Comparison of ENCODE assay signal across 16 mouse cellular contexts in genomic region chr13:43949740-43950643, GRCm38 (mm10).
DNase-seq lines count a peak whose midpoint lies in the region; ATAC-seq lines count a peak whose summit lies in the region.
"Had no signal": no experiment of that assay in that cellular context is flagged by ENCODE, and none has a peak within 500 bp of the region (broad histone marks: within the 10 kb centered on the region; RNA-seq: fewer than 3 reads in every experiment).

No protein-coding gene starts in this region.

- H3K27me3 ChIP-seq in forebrain, embryonic 14.5 days (replicated peaks; ENCODE audit: control insufficient read depth, insufficient read depth, low read length), result 0 out of 2 replicates have a peak, but pooled peaks cover 6% of the 10 kb centered on the region
- H3K27me3 ChIP-seq: embryonic facial prominence, embryonic 13.5 days; heart, embryonic 12.5 days; liver, embryonic 13.5 days had no signal

- H3K4me2 ChIP-seq in forebrain, embryonic 14.5 days (ENCODE audit: low read length), result no peak overlapping the region; the same call in 1 of the 2 replicates
- H3K4me2 ChIP-seq: embryonic facial prominence, embryonic 13.5 days; heart, embryonic 12.5 days; liver, embryonic 13.5 days had no signal

- H3K27ac ChIP-seq in forebrain, embryonic 14.5 days (ENCODE audit: low read depth, low read length), result no peak overlapping the region
- H3K27ac ChIP-seq: embryonic facial prominence, embryonic 13.5 days; liver, embryonic 13.5 days had no signal

- no peak overlapping the region for H3K4me3 ChIP-seq in forebrain, embryonic 14.5 days (ENCODE audit: low read depth, low read length)
- H3K4me3 ChIP-seq: embryonic facial prominence, embryonic 13.5 days; heart, embryonic 12.5 days; liver, embryonic 13.5 days had no signal

- H3K4me1 ChIP-seq in forebrain, embryonic 14.5 days (ENCODE audit: control insufficient read depth, insufficient read depth, low read length), result peaks cover 13% of the 10 kb centered on the region
- H3K4me1 ChIP-seq: embryonic facial prominence, embryonic 13.5 days; liver, embryonic 13.5 days had no signal

- H3K9ac ChIP-seq in forebrain, embryonic 14.5 days (ENCODE audit: low read length), result no peak overlapping the region
- H3K9ac ChIP-seq: embryonic facial prominence, embryonic 13.5 days; heart, embryonic 12.5 days; liver, embryonic 13.5 days had no signal

- H3K36me3 ChIP-seq in forebrain, embryonic 14.5 days (ENCODE audit: control insufficient read depth, insufficient read depth, low read length), result no peaks in the 10 kb centered on the region
- H3K36me3 ChIP-seq: embryonic facial prominence, embryonic 13.5 days; heart, embryonic 12.5 days; liver, embryonic 13.5 days had no signal

- ATAC-seq in forebrain, embryonic 14.5 days, result peak; percentile 96
- ATAC-seq: activated CD4-positive, CD25-positive, alpha-beta regulatory T cell, adult 4 months; CD4-positive, CD25-positive, alpha-beta regulatory T cell, adult 4 months; intestine, embryonic 16.5 days had no signal

- DNase-seq in layer of hippocampus, postnatal 14 days (ENCODE audit: low spot score in 2 of 2), result peak; percentile 17 to 36
- DNase-seq in layer of hippocampus, adult 9-11 months, result no peak
- DNase-seq in embryo, embryonic 11 days, result peak; percentile 47
- peak; percentile 93 for DNase-seq in forebrain, embryonic 14.5 days (ENCODE audit: low spot score)
- peak; percentile 74 for DNase-seq in retina, embryonic 14.5 days (ENCODE audit: low spot score)
- no peak for DNase-seq in kidney, adult 18-20 months
- no peak for DNase-seq in kidney, adult 11 months
- DNase-seq: cerebellum, adult 11-12 months; gastrocnemius, postnatal 36 days; liver, embryonic 13.5 days; lung, postnatal 10 days had no signal

- H3K9me3 ChIP-seq in forebrain, embryonic 14.5 days (replicated peaks; ENCODE audit: control insufficient read depth, low read length), result no peaks in the 10 kb centered on the region; the same call in 1 of the 2 replicates
- H3K9me3 ChIP-seq: embryonic facial prominence, embryonic 13.5 days; heart, embryonic 12.5 days; liver, embryonic 13.5 days had no signal

- 7% methylated on average over 15 of the region's 15 CpGs for WGBS in forebrain, embryonic 14.5 days

Comparison
In these comparisons a context has a peak if more than half of its experiments do, and no peak if none do; other contexts are left out.
1. DNase-seq: peak in layer of hippocampus, postnatal 14 days (2 of 2), embryo, embryonic 11 days (single experiment), forebrain, embryonic 14.5 days (single experiment) and retina, embryonic 14.5 days (single experiment); none in layer of hippocampus, adult 9-11 months (single experiment), kidney, adult 18-20 months (single experiment) and kidney, adult 11 months (single experiment).